Mouse (Mus musculus) neural tube, embryonic 14.5 days (tissue): Measurements from ENCODE around the gene 1700013G24Rik. TPM values are rescaled to one million over a fixed set of nuclear protein-coding genes. Genes with fewer than 3 reads are reported as not detected.

ENCODE experiments used
- ATAC-seq: fragments of 200-750 bp; cut with Nextera tagmentation; 2 replicates; pipeline ENCODE4 v1.8.0; 2017; ENCODE audit warnings: low read depth, mild to moderate bottlenecking, moderate TSS enrichment, moderate library complexity
- H3K27ac ChIP-seq: fragments of 300-500 bp; sonication (generic); 2 replicates; pipeline ENCODE4 v1.5.1; 2014; ENCODE audit warnings: low read depth, mild to moderate bottlenecking, control low read depth, low read length, moderate library complexity, mixed read lengths
- H3K27me3 ChIP-seq: fragments of 300-500 bp; sonication (generic); 2 replicates; pipeline ENCODE4 v1.6.1; 2014; ENCODE audit warnings: low read length; ENCODE audit not compliant: control insufficient read depth, insufficient read depth
- H3K36me3 ChIP-seq: fragments of 300-500 bp; sonication (generic); 2 replicates; pipeline ENCODE4 v1.6.1; 2014; ENCODE audit warnings: low read length, mixed read lengths; ENCODE audit not compliant: control insufficient read depth, insufficient read depth
- H3K4me1 ChIP-seq: fragments of 300-500 bp; sonication (generic); 2 replicates; pipeline ENCODE4 v1.6.1; 2014; ENCODE audit warnings: low read length; ENCODE audit not compliant: control insufficient read depth, insufficient read depth
- H3K4me2 ChIP-seq: fragments of 300-500 bp; sonication (generic); 2 replicates; pipeline ENCODE4 v1.6.1; 2014; ENCODE audit warnings: mild to moderate bottlenecking, low read depth, low read length, control low read depth
- H3K4me3 ChIP-seq: fragments of 300-500 bp; sonication (generic); 2 replicates; pipeline ENCODE4 v1.5.1; 2014; ENCODE audit warnings: low read depth, low read length, control low read depth, mixed read lengths
- H3K9ac ChIP-seq: fragments of 300-500 bp; sonication (generic); replicated peaks from 2 replicates; pipeline ENCODE4 v1.6.1; 2014; ENCODE audit warnings: low read depth, mild to moderate bottlenecking, control low read depth, low read length, mixed read lengths
- H3K9me3 ChIP-seq: fragments of 300-500 bp; sonication (generic); 2 replicates; pipeline ENCODE4 v1.6.1; 2016; ENCODE audit warnings: low read length; ENCODE audit not compliant: control insufficient read depth
- WGBS: fragments of 180-500 bp; shearing (Covaris S2); extraction: QIAGEN DNeasy Blood & Tissue Kit; methylation state at CpG from one replicate; pipeline ENCODE4 v1.1.7; 2014; 5-methylcytosine and 5-hydroxymethylcytosine counted together
- polyA plus RNA-seq: library from polyadenylated mRNA; unstranded; fragments of >200 nt; fragmentation: Nextera tagmentation; extraction: Ambion mirVana; gene quantifications from 2 replicates; pipeline ENCODE4 v1.2.1, GENCODE M21; 2014

Gene 1700013G24Rik
- polyA plus RNA-seq, 1 experiment from 2014 or later, result not detected

DNA sequence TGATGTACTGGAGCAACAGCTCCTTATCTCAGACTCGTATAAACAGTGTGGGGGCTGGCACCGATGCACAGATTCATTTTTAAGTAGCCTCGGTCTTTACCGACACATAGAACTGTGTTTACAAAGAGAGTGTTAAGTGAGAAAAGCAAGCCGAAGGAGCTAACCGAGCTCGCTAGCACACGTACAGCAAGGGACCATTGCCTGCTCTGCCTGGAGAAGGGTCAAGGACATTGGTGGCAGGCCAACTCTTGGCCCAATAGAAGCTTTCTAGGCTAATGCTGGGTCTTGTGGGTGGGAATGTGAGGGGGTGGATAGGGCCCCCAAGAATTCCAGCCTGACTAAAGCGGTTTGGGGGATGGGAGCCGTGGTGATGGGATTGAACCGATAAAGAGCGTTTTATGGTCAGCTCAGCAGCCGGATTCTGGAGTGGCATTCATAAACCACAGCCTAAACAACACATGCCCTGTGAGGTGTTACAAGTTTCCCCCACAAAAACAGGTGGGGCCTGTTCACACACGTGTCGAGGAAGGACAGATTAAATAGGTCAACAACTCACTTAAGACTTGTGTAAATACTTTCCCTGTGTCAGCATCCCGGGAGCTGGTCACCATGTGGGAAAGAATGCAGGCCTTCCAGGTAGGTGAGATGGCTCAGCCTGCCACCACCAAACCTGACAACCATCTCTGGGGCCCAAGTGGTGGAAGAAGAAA is 9.1 kb downstream of the 1700013G24Rik start:
- Histone ChIP-seq H3K27ac (no peak overlapping the region), H3K36me3 (no peaks in the 10 kb centered on the region), H3K4me3 (no peak overlapping the region), H3K4me2 (no peak overlapping the region), H3K27me3 (no peaks in the 10 kb centered on the region), H3K9ac (no peak overlapping the region), H3K9me3 (no peaks in the 10 kb centered on the region), H3K4me1 (no peaks in the 10 kb centered on the region)
- 83% methylated on average over 16 of the region's 16 CpGs for WGBS
- ATAC-seq, result no peak

DNA sequence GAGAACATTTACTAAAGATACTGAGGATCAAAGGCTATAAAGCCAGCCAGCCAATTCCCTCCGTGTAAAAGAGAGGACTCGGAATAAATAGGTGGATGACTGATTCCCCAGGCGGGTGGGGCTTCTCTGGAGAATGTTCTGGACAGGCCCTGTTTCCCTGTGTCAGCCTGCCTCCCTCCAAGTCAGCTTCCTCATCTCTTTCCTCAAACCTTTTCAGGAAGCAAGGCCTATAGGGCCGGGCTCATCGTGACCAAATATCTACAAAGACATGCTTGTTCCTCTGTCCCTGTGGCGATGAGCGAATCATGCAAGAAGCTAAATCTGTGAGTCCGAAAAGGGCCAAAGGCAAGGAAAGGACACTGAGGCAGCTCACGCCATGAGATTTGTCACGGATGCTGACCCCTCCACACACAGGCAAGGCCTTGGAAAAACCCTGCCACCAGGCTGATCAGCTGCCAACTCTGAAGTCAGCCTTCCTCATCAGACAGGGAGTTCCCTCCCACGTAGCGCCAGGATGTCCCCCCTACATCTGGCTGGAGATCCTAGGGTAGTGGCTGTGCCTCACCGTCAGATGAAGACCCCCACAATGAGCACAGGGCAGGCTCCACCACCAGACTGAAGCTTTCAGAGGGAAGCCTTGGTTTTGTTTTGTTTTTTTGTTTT is 12.2 kb downstream of the 1700013G24Rik start:
- H3K4me1 ChIP-seq, result peaks cover 7% of the 10 kb centered on the region; the same call in 1 of the 2 replicates
- H3K4me2 ChIP-seq, result no peak overlapping the region
- H3K27ac ChIP-seq, result no peak overlapping the region
- WGBS, result 70% methylated on average over 13 of the region's 13 CpGs
- no peaks in the 10 kb centered on the region for H3K27me3 ChIP-seq
- no peak for ATAC-seq
- H3K36me3 ChIP-seq, result no peaks in the 10 kb centered on the region
- no peaks in the 10 kb centered on the region for H3K9me3 ChIP-seq
- no peak overlapping the region for H3K9ac ChIP-seq
- H3K4me3 ChIP-seq, result no peak overlapping the region

DNA sequence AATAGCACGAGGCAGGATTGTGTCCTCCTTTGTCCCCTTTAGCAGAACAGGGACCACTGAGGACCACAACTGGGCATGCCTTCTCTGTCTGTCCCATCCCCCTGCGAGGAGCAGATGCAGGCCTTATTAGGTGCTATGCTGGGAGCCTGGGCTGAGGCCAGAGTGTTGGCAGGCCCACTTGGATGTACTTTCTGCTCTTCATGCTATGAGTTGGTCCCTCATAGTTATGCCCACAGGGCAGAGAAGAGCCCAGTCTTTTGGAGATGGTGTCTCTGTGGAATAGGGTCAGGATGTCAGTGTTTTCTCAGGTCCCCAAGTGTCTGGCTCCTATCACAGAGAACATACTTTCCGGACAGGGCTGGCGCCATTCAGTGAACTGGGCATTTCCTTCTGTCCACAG is 13.9 kb downstream of the 1700013G24Rik start:
- Histone ChIP-seq H3K4me2 (no peak overlapping the region), H3K9me3 (no peaks in the 10 kb centered on the region), H3K9ac (no peak overlapping the region), H3K4me3 (no peak overlapping the region), H3K27ac (no peak overlapping the region), H3K4me1 (peaks cover 7% of the 10 kb centered on the region; the same call in 1 of the 2 replicates), H3K27me3 (no peaks in the 10 kb centered on the region), H3K36me3 (no peaks in the 10 kb centered on the region)
- 84% methylated on average over 4 of the region's 4 CpGs for whole genome bisulfite sequencing
- ATAC-seq, result no peak

DNA sequence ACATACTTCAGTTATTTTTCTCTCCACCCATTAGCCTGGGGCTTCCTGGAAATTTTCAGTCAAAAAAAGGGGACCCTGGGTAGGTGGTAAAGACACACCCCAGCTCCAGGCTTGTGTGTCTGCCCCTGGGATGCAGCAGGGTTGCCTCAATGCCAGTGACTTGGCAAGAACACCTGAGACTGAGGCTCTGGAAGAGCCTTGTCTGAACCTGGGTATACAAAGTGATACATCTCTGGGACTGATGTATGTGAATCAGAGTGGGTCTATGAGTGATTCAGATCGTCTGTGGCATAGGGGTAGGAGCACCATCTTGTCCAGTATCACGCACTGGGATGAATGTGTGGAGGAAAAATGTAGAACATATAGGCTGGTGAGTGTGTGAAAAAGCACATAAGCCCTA is 14.4 kb downstream of the 1700013G24Rik start:
- WGBS, result 92% methylated on average over 2 of the region's 2 CpGs
- Histone ChIP-seq H3K4me3 (no peak overlapping the region), H3K4me1 (peaks cover 7% of the 10 kb centered on the region; the same call in 1 of the 2 replicates), H3K4me2 (no peak overlapping the region), H3K9ac (no peak overlapping the region), H3K27ac (no peak overlapping the region), H3K36me3 (no peaks in the 10 kb centered on the region), H3K9me3 (no peaks in the 10 kb centered on the region), H3K27me3 (no peaks in the 10 kb centered on the region)
- ATAC-seq, result no peak

DNA sequence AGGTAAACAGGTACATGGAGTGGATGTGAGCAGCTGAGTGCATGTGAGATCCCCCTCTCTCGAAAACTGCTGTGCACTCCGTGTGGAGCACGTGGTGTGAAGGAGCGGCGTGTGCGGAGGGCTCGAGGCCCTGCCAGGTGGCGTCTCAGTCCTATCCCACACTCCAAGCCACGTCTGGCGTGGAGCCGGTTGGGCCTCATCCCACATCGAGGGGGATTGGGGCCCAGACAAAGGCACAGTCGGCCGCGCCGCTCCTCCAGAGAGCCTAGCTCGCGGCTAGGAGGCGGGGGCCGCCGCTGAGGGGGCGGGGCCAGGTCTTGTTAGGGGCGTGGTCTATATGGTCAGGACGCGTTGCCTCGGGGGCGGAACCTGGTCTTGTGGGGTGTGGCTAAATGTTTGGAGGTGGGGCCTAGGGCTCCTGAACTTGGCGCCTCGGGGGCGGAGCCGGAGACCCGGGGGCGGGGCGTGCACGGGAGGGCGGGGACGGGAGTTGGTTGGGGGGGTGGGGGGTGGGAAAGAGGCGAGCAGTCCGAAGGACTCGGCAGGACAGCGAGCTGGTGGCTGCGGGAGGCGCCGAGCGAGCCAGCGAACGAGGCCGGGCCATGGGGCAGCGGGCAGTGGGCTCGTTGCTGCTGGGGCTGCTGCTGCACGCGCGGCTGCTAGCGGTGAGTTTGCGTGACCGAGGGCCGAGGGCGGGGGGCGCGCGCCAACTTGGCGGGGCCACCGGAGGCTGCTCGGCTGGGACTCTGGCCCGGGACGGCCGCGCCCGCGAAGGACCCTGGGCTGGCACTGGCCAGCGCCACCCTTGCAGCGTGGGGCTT is 15.4 kb downstream of the 1700013G24Rik start, which contains the start of gene Hspg2:
TSS of gene Hspg2 (plus strand) at position 510 of the 821 bp plus-strand sequence.
- ATAC-seq, result peak; percentile 90
- Histone ChIP-seq H3K9me3 (no peaks in the 10 kb centered on the region), H3K27ac (no peak within 1 kb of the TSS), H3K36me3 (no peaks in the 10 kb centered on the region), H3K4me2 (peak within 1 kb of the TSS; percentile 89), H3K4me3 (peak within 1 kb of the TSS; percentile 50), H3K9ac (peak within 1 kb of the TSS; percentile 53), H3K4me1 (peaks cover 7% of the 10 kb centered on the region; the same call in 1 of the 2 replicates), H3K27me3 (no peaks in the 10 kb centered on the region)
- under 1% methylated on average over 67 of the region's 72 CpGs for WGBS

DNA sequence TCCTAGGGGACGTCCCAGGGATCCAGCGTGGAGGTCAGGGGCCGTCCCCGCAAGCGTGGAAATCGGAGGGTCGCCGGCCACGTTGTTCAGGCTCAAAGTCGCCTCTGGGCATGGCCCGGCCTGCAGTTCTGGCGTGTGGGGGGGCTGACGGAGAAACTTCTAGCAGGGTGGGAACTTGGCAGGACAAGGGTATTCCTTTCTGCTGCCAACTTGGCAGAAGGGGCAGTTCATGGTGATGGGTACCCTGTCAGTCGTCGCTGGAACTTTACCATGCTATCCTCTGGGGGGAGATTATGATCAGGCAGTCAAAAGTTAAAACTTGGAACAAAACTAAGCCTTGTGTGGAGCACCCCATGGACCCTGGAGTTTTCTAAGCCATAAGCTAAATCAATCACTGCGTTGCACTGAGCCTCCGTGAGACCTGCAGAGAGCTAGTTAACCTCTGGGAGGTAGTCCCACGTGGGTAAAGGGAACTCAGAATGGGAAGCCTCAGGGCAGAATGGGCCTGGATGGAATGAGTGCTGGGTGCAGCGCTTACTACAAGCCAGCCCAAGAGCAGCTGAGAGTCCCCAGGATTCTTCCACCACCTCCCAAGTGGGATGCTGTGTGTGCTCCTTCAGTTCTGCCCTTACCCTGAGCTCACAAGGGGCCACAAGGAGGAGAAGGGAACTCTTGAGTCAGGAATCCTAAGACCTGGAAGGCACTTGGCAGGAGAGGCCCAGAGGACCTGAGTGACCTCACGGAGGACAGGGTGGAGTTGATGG is 16.2 kb downstream of the 1700013G24Rik start:
- H3K4me2 ChIP-seq, result peak overlapping the region; percentile 89
- peaks cover 7% of the 10 kb centered on the region; the same call in 1 of the 2 replicates for H3K4me1 ChIP-seq
- H3K27me3 ChIP-seq, result no peaks in the 10 kb centered on the region
- H3K9me3 ChIP-seq, result no peaks in the 10 kb centered on the region
- ATAC-seq, result peak; percentile 30; the same call in 1 of the 2 replicates
- peak overlapping the region; percentile 50 for H3K4me3 ChIP-seq
- H3K27ac ChIP-seq, result no peak overlapping the region
- H3K36me3 ChIP-seq, result no peaks in the 10 kb centered on the region
- peak overlapping the region; percentile 53 for H3K9ac ChIP-seq
- 5% methylated on average over 20 of the region's 20 CpGs for WGBS

DNA sequence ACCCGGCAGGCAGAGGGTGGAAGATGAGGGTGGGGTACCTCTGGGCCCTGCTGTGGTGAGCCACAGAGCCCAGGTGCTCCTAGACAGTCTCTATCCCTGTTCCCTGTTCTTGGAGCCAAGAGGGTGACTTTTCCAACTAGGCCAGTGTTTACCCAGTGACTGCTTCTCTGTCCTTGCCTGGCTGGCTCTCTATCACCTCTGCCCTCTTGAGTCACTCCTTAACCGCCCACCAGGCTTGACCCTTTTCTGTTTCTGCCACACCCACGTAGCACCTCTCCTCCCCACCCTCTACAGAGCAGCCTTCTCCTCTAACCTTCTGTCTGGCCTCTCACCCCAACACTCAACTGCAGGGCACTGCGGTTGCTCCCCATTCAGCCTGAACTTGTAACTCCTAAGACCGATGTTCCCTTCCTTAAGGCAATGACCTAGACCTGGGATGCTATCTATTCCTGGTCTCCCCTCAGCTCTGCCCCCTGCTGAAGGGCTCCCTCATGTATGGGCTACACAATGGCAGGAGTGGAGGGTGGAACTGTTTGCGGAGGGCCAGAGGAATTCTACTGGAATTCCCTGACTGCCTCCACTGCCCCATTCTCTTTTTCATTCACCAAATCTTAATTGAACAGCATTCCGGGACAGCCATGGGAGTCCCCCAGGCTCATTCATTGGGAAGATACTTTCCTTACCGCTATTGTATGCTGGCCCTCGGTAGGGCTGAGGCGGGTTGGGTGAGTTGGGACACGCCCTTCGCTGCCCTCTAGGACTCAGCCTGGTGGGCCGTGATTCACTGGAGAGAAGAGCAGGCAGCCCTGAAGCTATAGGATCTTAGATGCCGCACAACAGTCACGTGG is 17.0 kb downstream of the 1700013G24Rik start:
- Histone ChIP-seq H3K4me1 (peaks cover 7% of the 10 kb centered on the region; the same call in 1 of the 2 replicates), H3K27me3 (no peaks in the 10 kb centered on the region), H3K27ac (no peak overlapping the region), H3K9ac (no peak overlapping the region), H3K9me3 (no peaks in the 10 kb centered on the region), H3K4me3 (peak overlapping the region; percentile 50), H3K4me2 (peak overlapping the region; percentile 89), H3K36me3 (no peaks in the 10 kb centered on the region)
- no peak for ATAC-seq
- 36% methylated on average over 15 of the region's 15 CpGs for WGBS
